Mouse (Mus musculus) embryonic facial prominence, embryonic 11.5 days (tissue): ENCODE data around the gene Cacna1s. TPM values are rescaled to one million over a fixed set of nuclear protein-coding genes. Genes with fewer than 3 reads are reported as not detected.

Source experiments
- ATAC-seq: fragments of 200-750 bp; cut with Nextera tagmentation; replicated peaks from 2 replicates; pipeline ENCODE4 v1.8.0; 2017; ENCODE audit warnings: low read depth; ENCODE audit not compliant: insufficient number of reproducible peaks, low FRiP score, low TSS enrichment
- DNase-seq: peaks from one replicate; pipeline ENCODE4 v3.0.0-alpha.2; 2015; ENCODE audit warnings: low spot score
- H3K27ac ChIP-seq: fragments of 300-500 bp; sonication (generic); replicated peaks from 2 replicates; pipeline ENCODE4 v1.5.1; 2014; ENCODE audit warnings: mild to moderate bottlenecking, low read depth, low read length, control low read depth
- H3K27me3 ChIP-seq: fragments of 300-500 bp; sonication (generic); 2 replicates; pipeline ENCODE4 v1.6.1; 2014; ENCODE audit warnings: mild to moderate bottlenecking, low read length, moderate library complexity, mixed read lengths; ENCODE audit not compliant: control insufficient read depth, insufficient read depth
- H3K36me3 ChIP-seq: fragments of 300-500 bp; sonication (generic); replicated peaks from 2 replicates; pipeline ENCODE4 v1.6.1; 2014; ENCODE audit warnings: low read depth, mild to moderate bottlenecking, low read length, moderate library complexity, mixed read lengths; ENCODE audit not compliant: control insufficient read depth, insufficient read depth
- H3K4me1 ChIP-seq: fragments of 300-500 bp; sonication (generic); 2 replicates; pipeline ENCODE4 v1.6.1; 2014; ENCODE audit warnings: low read length, mixed read lengths; ENCODE audit not compliant: control insufficient read depth, insufficient read depth
- H3K4me2 ChIP-seq: fragments of 300-500 bp; sonication (generic); 2 replicates; pipeline ENCODE4 v1.6.1; 2014; ENCODE audit warnings: low read depth, mild to moderate bottlenecking, control low read depth, low read length, moderate library complexity
- H3K4me3 ChIP-seq: fragments of 300-500 bp; sonication (generic); 2 replicates; pipeline ENCODE4 v1.5.1; 2014; ENCODE audit warnings: low read depth, low read length, control low read depth
- H3K9ac ChIP-seq: fragments of 300-500 bp; sonication (generic); replicated peaks from 2 replicates; pipeline ENCODE4 v1.6.1; 2014; ENCODE audit warnings: mild to moderate bottlenecking, control low read depth, low read length
- H3K9me3 ChIP-seq: fragments of 300-500 bp; sonication (generic); replicated peaks from 2 replicates; pipeline ENCODE4 v1.6.1; 2016; ENCODE audit warnings: mild to moderate bottlenecking, low read length, inconsistent platforms, mixed read lengths; ENCODE audit not compliant: control insufficient read depth
- WGBS: fragments of 180-500 bp; shearing (Covaris S2); extraction: QIAGEN DNeasy Blood & Tissue Kit; methylation state at CpG from one replicate; pipeline ENCODE4 v1.1.7; 2014; 5-methylcytosine and 5-hydroxymethylcytosine counted together
- polyA plus RNA-seq: library from polyadenylated mRNA; unstranded; fragments of >200 nt; fragmentation: Nextera tagmentation; extraction: Ambion mirVana; gene quantifications from 2 replicates; pipeline ENCODE4 v1.2.1, GENCODE M21; 2014

Cacna1s gene
- polyA plus RNA-seq, 1 experiment from 2014 or later: 0.10 TPM

GRCm38 (mm10) chr1:136142336-136142735 lies 89.8 kb downstream of the Cacna1s start:
- no peak for DNase-seq
- no peak; the same call in 1 of the 2 replicates for ATAC-seq
- WGBS: 39% methylated on average over 6 of the region's 6 CpGs
- H3K4me2 ChIP-seq: no peak overlapping the region
- no peak overlapping the region for H3K4me3 ChIP-seq
- peaks cover 6% of the 10 kb centered on the region for H3K4me1 ChIP-seq
- H3K9me3 ChIP-seq: no peaks in the 10 kb centered on the region
- no peak overlapping the region for H3K9ac ChIP-seq
- no peaks in the 10 kb centered on the region for H3K27me3 ChIP-seq
- H3K27ac ChIP-seq: no peak overlapping the region
- H3K36me3 ChIP-seq: no peaks in the 10 kb centered on the region

- no peak overlapping the region for H3K9ac ChIP-seq
- ATAC-seq: no peak
These were observed 91.0 kb downstream of the Cacna1s start for GRCm38 (mm10) chr1:136143514-136143913.

DNA sequence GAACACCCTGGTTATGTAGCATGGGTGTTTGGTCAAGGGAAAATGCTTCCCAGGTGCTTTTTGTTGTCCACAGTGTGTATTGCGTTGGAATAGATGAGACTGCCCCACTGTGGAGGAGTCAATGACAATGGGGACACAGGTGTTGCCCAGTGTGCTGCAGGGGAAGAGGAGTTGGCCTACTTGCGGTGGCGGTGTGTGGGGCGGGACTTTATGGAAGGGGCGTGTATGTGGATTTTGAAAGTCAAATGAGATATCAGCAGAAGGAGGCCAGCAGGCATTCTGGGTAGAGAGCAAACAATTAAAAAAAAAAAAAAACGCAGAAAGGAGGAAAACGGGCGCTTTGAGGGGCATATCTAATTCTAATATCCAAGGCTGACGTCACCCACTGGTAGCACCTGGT lies 97.2 kb downstream of the Cacna1s start:
- 82% methylated on average over 9 of the region's 9 CpGs for WGBS
- H3K27me3 ChIP-seq: no peaks in the 10 kb centered on the region
- H3K9ac ChIP-seq: no peak overlapping the region
- no peaks in the 10 kb centered on the region for H3K4me1 ChIP-seq
- peaks cover 14% of the 10 kb centered on the region for H3K36me3 ChIP-seq
- H3K27ac ChIP-seq: no peak overlapping the region
- H3K4me2 ChIP-seq: no peak overlapping the region
- DNase-seq (no peak), ATAC-seq (no peak)
- no peaks in the 10 kb centered on the region for H3K9me3 ChIP-seq
- H3K4me3 ChIP-seq: no peak overlapping the region

More at GRCm38 (mm10) chr1:136143514-136143913, 91.0 kb downstream of the Cacna1s start:
- H3K4me3 ChIP-seq: no peak overlapping the region
- no peaks in the 10 kb centered on the region for H3K27me3 ChIP-seq
- H3K36me3 ChIP-seq: peaks cover 4% of the 10 kb centered on the region
- no peaks in the 10 kb centered on the region; the same call in none of the 2 replicates for H3K4me1 ChIP-seq
- H3K9me3 ChIP-seq: no peaks in the 10 kb centered on the region
- 91% methylated on average over 10 of the region's 10 CpGs for WGBS
- no peak for DNase-seq
- H3K27ac ChIP-seq: no peak overlapping the region
- H3K4me2 ChIP-seq: no peak overlapping the region

- WGBS: 93% methylated on average over 8 of the region's 8 CpGs
These were observed 98.8 kb downstream of the Cacna1s start for GRCm38 (mm10) chr1:136151371-136151770.

GRCm38 (mm10) chr1:136156304-136156703 lies 103.8 kb downstream of the Cacna1s start:
- H3K27me3 ChIP-seq: no peaks in the 10 kb centered on the region
- 96% methylated on average over 4 of the region's 4 CpGs for WGBS

More at GRCm38 (mm10) chr1:136151371-136151770, 98.8 kb downstream of the Cacna1s start:
- Histone ChIP-seq H3K4me3 (no peak overlapping the region), H3K36me3 (peaks cover 16% of the 10 kb centered on the region), H3K9ac (no peak overlapping the region), H3K4me1 (no peaks in the 10 kb centered on the region), H3K27ac (no peak overlapping the region), H3K27me3 (no peaks in the 10 kb centered on the region), H3K9me3 (no peaks in the 10 kb centered on the region), H3K4me2 (no peak overlapping the region)
- ATAC-seq (no peak), DNase-seq (no peak)

DNA sequence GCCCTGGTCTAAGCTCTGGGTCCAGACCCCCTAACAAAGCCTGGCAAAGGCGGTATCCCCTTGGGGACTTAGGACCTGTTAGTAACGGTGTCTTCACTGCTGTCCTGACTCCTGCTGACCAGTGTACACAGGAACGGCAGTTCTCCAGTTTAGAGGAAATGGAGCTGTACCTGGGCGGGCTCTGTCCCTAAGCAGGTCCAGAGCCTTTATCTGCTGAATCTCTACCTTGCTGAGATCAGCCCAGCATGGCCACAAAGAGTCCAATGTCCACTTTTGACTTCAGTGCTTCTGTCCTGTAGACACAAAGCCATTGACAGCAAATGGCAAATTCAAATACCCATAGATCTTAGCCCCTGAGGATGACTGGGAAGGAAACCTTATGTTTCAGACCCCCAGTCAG lies 104.4 kb downstream of the Cacna1s start:
- no peaks in the 10 kb centered on the region for H3K4me1 ChIP-seq
- no peaks in the 10 kb centered on the region for H3K27me3 ChIP-seq
- DNase-seq (no peak), ATAC-seq (no peak)
- H3K9ac ChIP-seq: no peak overlapping the region
- WGBS: 93% methylated on average over 4 of the region's 4 CpGs
- 0 out of 2 replicates have a peak, but pooled peaks cover 2% of the 10 kb centered on the region for H3K36me3 ChIP-seq
- no peaks in the 10 kb centered on the region for H3K9me3 ChIP-seq
- H3K4me3 ChIP-seq: no peak overlapping the region
- no peak overlapping the region for H3K4me2 ChIP-seq
- no peak overlapping the region for H3K27ac ChIP-seq

More at GRCm38 (mm10) chr1:136156304-136156703, 103.8 kb downstream of the Cacna1s start:
- ATAC-seq (no peak), DNase-seq (no peak)
- no peak overlapping the region for H3K9ac ChIP-seq
- H3K4me2 ChIP-seq: no peak overlapping the region
- 0 out of 2 replicates have a peak, but pooled peaks cover 2% of the 10 kb centered on the region for H3K36me3 ChIP-seq
- H3K4me3 ChIP-seq: no peak overlapping the region
- H3K4me1 ChIP-seq: no peaks in the 10 kb centered on the region
- no peaks in the 10 kb centered on the region for H3K9me3 ChIP-seq
- H3K27ac ChIP-seq: no peak overlapping the region

GRCm38 (mm10) chr1:136159830-136160229 lies 107.3 kb downstream of the Cacna1s start:
- no peak for ATAC-seq
- H3K4me2 ChIP-seq: no peak overlapping the region
- no peaks in the 10 kb centered on the region for H3K27me3 ChIP-seq
- H3K36me3 ChIP-seq: peaks cover 2% of the 10 kb centered on the region; the same call in 1 of the 2 replicates
- no peak overlapping the region for H3K9ac ChIP-seq
- H3K4me1 ChIP-seq: no peaks in the 10 kb centered on the region
- no peak overlapping the region for H3K27ac ChIP-seq
- no peaks in the 10 kb centered on the region for H3K9me3 ChIP-seq
- WGBS: 49% methylated on average over 10 of the region's 12 CpGs
- H3K4me3 ChIP-seq: no peak overlapping the region
- DNase-seq: no peak

DNA sequence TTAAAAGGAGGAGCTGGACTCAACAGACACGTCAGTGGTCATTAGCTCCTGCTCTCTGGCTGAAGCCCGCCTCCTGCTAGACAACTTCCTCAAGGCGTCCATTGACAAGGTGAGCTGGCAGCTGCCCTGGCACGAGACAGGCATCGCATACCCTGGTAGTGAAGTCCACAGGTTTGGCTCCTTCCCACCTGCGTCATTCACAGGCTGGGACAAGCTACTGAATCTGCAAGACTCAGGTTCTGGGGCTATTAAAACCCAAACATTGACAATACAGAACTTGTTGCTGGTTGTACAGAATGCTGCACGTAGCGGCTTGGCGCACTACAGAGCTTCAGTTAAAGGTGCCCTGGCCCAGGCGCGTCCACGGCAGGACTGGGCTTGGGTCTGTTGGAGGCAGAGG lies 107.7 kb downstream of the Cacna1s start:
- H3K4me2 ChIP-seq: no peak overlapping the region
- H3K9ac ChIP-seq: no peak overlapping the region
- no peak overlapping the region for H3K4me3 ChIP-seq
- DNase-seq: no peak
- peaks cover 2% of the 10 kb centered on the region; the same call in 1 of the 2 replicates for H3K36me3 ChIP-seq
- no peak for ATAC-seq
- no peaks in the 10 kb centered on the region for H3K4me1 ChIP-seq
- H3K27me3 ChIP-seq: no peaks in the 10 kb centered on the region
- no peak overlapping the region for H3K27ac ChIP-seq
- WGBS: 90% methylated on average over 12 of the region's 12 CpGs
- H3K9me3 ChIP-seq: no peaks in the 10 kb centered on the region
